Mouse (Mus musculus) liver, adult 2 months (tissue): ENCODE measurements around the gene Cacna1a. TPM values are rescaled to one million over a fixed set of nuclear protein-coding genes. Genes with fewer than 3 reads are reported as not detected.

Experiments
- DNase-seq: peaks from one replicate; pipeline ENCODE4 v3.0.0-alpha.2; 2011; ENCODE audit warnings: low read depth, low spot score; ENCODE audit errors: extremely low read depth
- H3K27ac ChIP-seq: fragments of 200-500 bp; replicated peaks from 2 replicates; pipeline ENCODE4 v1.5.1; 2012; ENCODE audit warnings: low read depth, mild to moderate bottlenecking, control low read depth, inconsistent platforms, low read length; ENCODE audit not compliant: insufficient read depth
- H3K27me3 ChIP-seq: fragments of 200-500 bp; 2 replicates; pipeline ENCODE4 v1.6.1; 2012; ENCODE audit warnings: mild to moderate bottlenecking, moderate library complexity, low read length, inconsistent platforms; ENCODE audit not compliant: control insufficient read depth, insufficient read depth
- H3K36me3 ChIP-seq: fragments of 200-500 bp; 2 replicates; pipeline ENCODE4 v1.6.1; 2012; ENCODE audit warnings: low read length, inconsistent platforms; ENCODE audit not compliant: control insufficient read depth, insufficient read depth
- H3K4me1 ChIP-seq: fragments of 200-500 bp; 2 replicates; pipeline ENCODE4 v1.6.1; 2011; ENCODE audit warnings: low read length; ENCODE audit not compliant: control insufficient read depth, insufficient read depth
- H3K4me3 ChIP-seq: fragments of 200-500 bp; 2 replicates; pipeline ENCODE4 v1.5.1; 2011; ENCODE audit warnings: low read depth, mild to moderate bottlenecking, control low read depth, low read length, moderate library complexity; ENCODE audit not compliant: insufficient read depth
- H3K79me2 ChIP-seq: fragments of 200-500 bp; 2 replicates; pipeline ENCODE4 v1.6.1; 2012; ENCODE audit warnings: inconsistent platforms, mild to moderate bottlenecking, low read length, moderate library complexity; ENCODE audit not compliant: control insufficient read depth, insufficient read depth
- H3K9ac ChIP-seq: fragments of 200-500 bp; 2 replicates; pipeline ENCODE4 v1.6.1; 2012; ENCODE audit warnings: low read depth, mild to moderate bottlenecking, control low read depth, inconsistent platforms, low read length
- CTCF ChIP-seq: fragments of 200-500 bp; IDR thresholded peaks from 2 replicates; pipeline ENCODE4 v1.5.1; 2011; ENCODE audit warnings: low read depth, low read length, control low read depth
- POLR2A ChIP-seq: fragments of 200-500 bp; IDR thresholded peaks from 2 replicates; pipeline ENCODE4 v1.6.1; 2011; ENCODE audit warnings: low read length, control low read depth; ENCODE audit not compliant: insufficient read depth; ENCODE audit errors: extremely low read depth
- WGBS: fragments of 180-500 bp; shearing (Covaris S2); methylation state at CpG from one replicate; pipeline ENCODE4 v1.1.7; 2018; 5-methylcytosine and 5-hydroxymethylcytosine counted together
- polyA plus RNA-seq: library from polyadenylated mRNA; depleted of rRNA; stranded (reverse); fragments of >200 nt; gene quantifications from 2 replicates; pipeline ENCODE4 v1.2.3, GENCODE M21; 2012
- total RNA-seq: library from RNA; depleted of rRNA; stranded (reverse); fragments of >200 nt; gene quantifications from 2 replicates; pipeline ENCODE4 v1.2.3, GENCODE M21; 2014

Cacna1a gene
- total and polyA plus RNA-seq, 2 experiments = 0.28 to 3.2 TPM

DNA sequence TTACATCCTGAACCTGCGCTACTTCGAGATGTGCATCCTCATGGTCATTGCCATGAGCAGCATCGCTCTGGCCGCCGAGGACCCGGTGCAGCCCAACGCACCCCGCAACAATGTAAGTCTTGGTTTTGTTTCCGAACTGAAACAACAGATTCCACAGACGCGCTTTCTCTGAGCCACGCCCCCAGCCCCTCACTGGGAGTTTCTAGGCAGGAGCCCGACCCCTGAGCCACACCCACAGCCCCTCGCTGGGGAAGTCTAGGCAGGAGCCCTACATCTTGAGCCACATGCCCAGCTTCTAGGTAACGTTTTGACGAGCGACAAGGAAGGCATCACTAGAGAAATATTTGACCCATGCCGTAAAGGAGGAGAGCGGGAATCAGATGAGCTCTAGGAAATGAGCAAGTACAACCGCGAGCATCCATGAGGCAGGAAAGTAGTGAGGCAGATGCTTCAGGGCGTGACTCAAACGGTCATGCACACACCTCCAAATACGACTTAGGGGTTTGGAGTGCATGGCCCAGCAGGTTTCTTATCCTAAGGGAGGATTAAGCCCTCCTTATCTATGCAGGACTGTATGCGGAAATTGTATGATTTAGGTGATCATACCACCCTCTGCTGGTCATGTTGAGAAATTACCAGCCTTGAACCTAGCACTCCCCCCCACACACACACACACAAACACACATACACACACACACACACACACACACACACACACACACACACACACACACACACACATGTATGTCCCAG, 181.9 kb downstream of the Cacna1a start:
- no peaks in the 10 kb centered on the region for H3K36me3 ChIP-seq
- H3K79me2 ChIP-seq = no peaks in the 10 kb centered on the region
- H3K9ac ChIP-seq = no peak overlapping the region
- H3K4me3 ChIP-seq = no peak overlapping the region
- H3K27ac ChIP-seq = no peak overlapping the region
- no peak for TF ChIP-seq POLR2A
- TF ChIP-seq CTCF = no peak
- H3K4me1 ChIP-seq = no peaks in the 10 kb centered on the region
- DNase-seq = no peak
- WGBS = 33% methylated on average over 25 of the region's 25 CpGs
- H3K27me3 ChIP-seq = peaks cover 10% of the 10 kb centered on the region; the same call in 1 of the 2 replicates

GRCm38 (mm10) chr8:84577432-84577831, 189.2 kb downstream of the Cacna1a start:
- H3K4me1 ChIP-seq = no peaks in the 10 kb centered on the region
- no peak overlapping the region for H3K4me3 ChIP-seq
- H3K79me2 ChIP-seq = no peaks in the 10 kb centered on the region
- no peaks in the 10 kb centered on the region for H3K36me3 ChIP-seq
- no peak for DNase-seq
- H3K27ac ChIP-seq = no peak overlapping the region
- no peak overlapping the region for H3K9ac ChIP-seq
- no peak for TF ChIP-seq POLR2A
- TF ChIP-seq CTCF = no peak
- WGBS = 82% methylated on average over 4 of the region's 4 CpGs
- H3K27me3 ChIP-seq = no peaks in the 10 kb centered on the region

- no peak for TF ChIP-seq POLR2A
- peak; percentile 67 for TF ChIP-seq CTCF
- peak; percentile 13 for DNase-seq
- H3K4me1 ChIP-seq = no peaks in the 10 kb centered on the region
- no peaks in the 10 kb centered on the region for H3K79me2 ChIP-seq
- 26% methylated on average over 3 of the region's 3 CpGs for WGBS
- H3K9ac ChIP-seq = no peak overlapping the region
- H3K27ac ChIP-seq = no peak overlapping the region
- no peaks in the 10 kb centered on the region for H3K27me3 ChIP-seq
- H3K36me3 ChIP-seq = no peaks in the 10 kb centered on the region
- H3K4me3 ChIP-seq = no peak overlapping the region
Measured at GRCm38 (mm10) chr8:84579595-84579994, 191.4 kb downstream of the Cacna1a start.

- H3K4me1 ChIP-seq = no peaks in the 10 kb centered on the region
- H3K27me3 ChIP-seq = no peaks in the 10 kb centered on the region
- WGBS = 59% methylated on average over 1 of the region's 1 CpGs
- H3K36me3 ChIP-seq = no peaks in the 10 kb centered on the region
- no peak overlapping the region for H3K4me3 ChIP-seq
- TF ChIP-seq CTCF = peak; percentile 29; the same call in 1 of the 2 replicates
- no peak for TF ChIP-seq POLR2A
- H3K79me2 ChIP-seq = no peaks in the 10 kb centered on the region
- no peak overlapping the region for H3K9ac ChIP-seq
- no peak for DNase-seq
- no peak overlapping the region for H3K27ac ChIP-seq
Measured at GRCm38 (mm10) chr8:84585311-84585710, 197.1 kb downstream of the Cacna1a start.

DNA sequence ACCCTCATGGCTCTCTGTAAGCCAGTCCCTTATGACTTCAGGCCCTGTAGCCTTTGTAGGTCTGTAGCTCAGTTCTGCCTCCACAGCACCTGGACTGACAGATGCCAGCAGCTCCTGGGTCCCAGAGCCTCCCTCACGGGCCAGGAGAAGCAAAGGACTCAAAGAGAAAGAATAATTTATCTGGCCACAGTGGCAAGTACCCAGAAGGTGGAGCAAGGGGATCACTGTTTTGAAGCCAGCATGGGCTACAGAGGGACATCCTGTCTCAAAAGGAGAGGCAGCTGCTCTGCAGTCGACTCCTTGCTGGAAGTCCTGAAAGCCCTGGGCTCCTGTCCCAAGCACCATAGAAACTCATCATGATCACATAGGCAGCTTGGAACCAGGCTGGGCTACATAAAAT, 198.0 kb downstream of the Cacna1a start:
- H3K4me1 ChIP-seq = no peaks in the 10 kb centered on the region
- DNase-seq = no peak
- 72% methylated on average over 2 of the region's 2 CpGs for WGBS
- H3K4me3 ChIP-seq = no peak overlapping the region
- no peak overlapping the region for H3K27ac ChIP-seq
- H3K36me3 ChIP-seq = no peaks in the 10 kb centered on the region
- no peaks in the 10 kb centered on the region for H3K79me2 ChIP-seq
- no peak for TF ChIP-seq CTCF
- H3K27me3 ChIP-seq = no peaks in the 10 kb centered on the region
- no peak overlapping the region for H3K9ac ChIP-seq

DNA sequence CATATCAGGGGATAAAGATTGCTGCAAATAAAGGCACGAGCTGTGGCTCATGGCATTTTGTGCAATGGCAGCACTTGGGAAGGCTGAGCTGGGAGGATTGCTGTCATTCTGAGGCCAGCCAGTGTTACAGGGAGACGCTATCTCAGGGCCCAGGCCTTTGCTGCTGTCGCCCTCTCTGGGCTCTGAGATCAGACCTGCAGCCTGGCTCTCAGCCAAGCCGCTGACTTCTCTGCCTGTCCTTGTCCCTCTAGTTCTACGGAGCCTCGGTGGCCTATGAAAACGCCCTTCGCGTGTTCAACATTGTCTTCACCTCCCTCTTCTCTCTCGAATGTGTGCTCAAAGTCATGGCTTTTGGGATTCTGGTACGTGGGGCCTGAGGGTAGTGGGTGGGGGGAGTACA, 200.3 kb downstream of the Cacna1a start:
- Histone ChIP-seq H3K4me3 (no peak overlapping the region), H3K79me2 (no peaks in the 10 kb centered on the region), H3K4me1 (no peaks in the 10 kb centered on the region), H3K9ac (no peak overlapping the region), H3K27ac (no peak overlapping the region), H3K27me3 (no peaks in the 10 kb centered on the region), H3K36me3 (no peaks in the 10 kb centered on the region)
- no peak for TF ChIP-seq CTCF
- TF ChIP-seq POLR2A = no peak
- DNase-seq = no peak
- WGBS = 69% methylated on average over 11 of the region's 11 CpGs
